Mouse (Mus musculus) midbrain, embryonic 10.5 days (tissue): Measurements from ENCODE around the gene Kcnip4. TPM values are rescaled to one million over a fixed set of nuclear protein-coding genes. Genes with fewer than 3 reads are reported as not detected.

Experiments
- DNase-seq: peaks from one replicate; pipeline ENCODE4 v3.0.0-alpha.2; 2017; ENCODE audit warnings: low spot score
- H3K27ac ChIP-seq: fragments of 300-500 bp; sonication (generic); replicated peaks from 2 replicates; pipeline ENCODE4 v1.5.1; 2016; ENCODE audit warnings: mild to moderate bottlenecking
- H3K27me3 ChIP-seq: fragments of 300-500 bp; sonication (generic); 2 replicates; pipeline ENCODE4 v1.6.1; 2016; ENCODE audit warnings: low read depth, mild to moderate bottlenecking; ENCODE audit not compliant: poor library complexity, severe bottlenecking
- H3K36me3 ChIP-seq: fragments of 300-500 bp; sonication (generic); 2 replicates; pipeline ENCODE4 v1.6.1; 2016; ENCODE audit warnings: mild to moderate bottlenecking, moderate library complexity
- H3K4me1 ChIP-seq: fragments of 300-500 bp; sonication (generic); 2 replicates; pipeline ENCODE4 v1.6.1; 2016
- H3K4me3 ChIP-seq: fragments of 300-500 bp; sonication (generic); 2 replicates; pipeline ENCODE4 v1.5.1; 2016; ENCODE audit warnings: mild to moderate bottlenecking, moderate library complexity
- H3K9me3 ChIP-seq: fragments of 300-500 bp; sonication (generic); replicated peaks from 2 replicates; pipeline ENCODE4 v1.6.1; 2016; ENCODE audit warnings: mild to moderate bottlenecking
- WGBS: fragments of 180-500 bp; shearing (Covaris S2); methylation state at CpG from one replicate; pipeline ENCODE4 v1.1.7; 2016; 5-methylcytosine and 5-hydroxymethylcytosine counted together
- polyA plus RNA-seq: library from polyadenylated mRNA; unstranded; fragments of >200 nt; fragmentation: Nextera tagmentation; extraction: Ambion mirVana; gene quantifications from 2 replicates; pipeline ENCODE4 v1.2.1, GENCODE M21; 2016

Gene Kcnip4
- polyA plus RNA-seq, 1 experiment from 2014 or later, result 1.2 TPM

- Histone ChIP-seq H3K36me3 (no peaks in the 10 kb centered on the region), H3K9me3 (no peaks in the 10 kb centered on the region), H3K4me3 (no peak overlapping the region), H3K4me1 (peaks cover 4% of the 10 kb centered on the region), H3K27ac (no peak overlapping the region), H3K27me3 (no peaks in the 10 kb centered on the region)
- 84% methylated on average over 5 of the region's 5 CpGs for WGBS
- no peak for DNase-seq
These were observed 176.2 kb downstream of the Kcnip4 start for GRCm38 (mm10) chr5:49348511-49348910.

GRCm38 (mm10) chr5:49344606-49345005 is 180.1 kb downstream of the Kcnip4 start:
- Histone ChIP-seq H3K4me1 (no peaks in the 10 kb centered on the region), H3K9me3 (no peaks in the 10 kb centered on the region), H3K27me3 (no peaks in the 10 kb centered on the region), H3K4me3 (no peak overlapping the region), H3K36me3 (no peaks in the 10 kb centered on the region), H3K27ac (no peak overlapping the region)
- 80% methylated on average over 1 of the region's 1 CpGs for WGBS
- DNase-seq, result no peak

GRCm38 (mm10) chr5:49337164-49337563 is 187.5 kb downstream of the Kcnip4 start:
- Histone ChIP-seq H3K4me1 (peaks cover 9% of the 10 kb centered on the region), H3K27ac (no peak overlapping the region), H3K4me3 (no peak overlapping the region), H3K27me3 (no peaks in the 10 kb centered on the region), H3K9me3 (no peaks in the 10 kb centered on the region), H3K36me3 (no peaks in the 10 kb centered on the region)
- WGBS, result 76% methylated on average over 2 of the region's 2 CpGs
- DNase-seq, result no peak

GRCm38 (mm10) chr5:49333063-49333462 is 191.6 kb downstream of the Kcnip4 start:
- Histone ChIP-seq H3K36me3 (no peaks in the 10 kb centered on the region), H3K9me3 (no peaks in the 10 kb centered on the region), H3K4me3 (no peak overlapping the region), H3K27me3 (no peaks in the 10 kb centered on the region), H3K4me1 (peaks cover 15% of the 10 kb centered on the region), H3K27ac (no peak overlapping the region)
- WGBS, result 89% methylated on average over 2 of the region's 2 CpGs
- no peak for DNase-seq

GRCm38 (mm10) chr5:49329023-49329422 is 195.7 kb downstream of the Kcnip4 start:
- no peak overlapping the region for H3K27ac ChIP-seq
- WGBS, result 84% methylated on average over 1 of the region's 1 CpGs
- DNase-seq, result no peak

GRCm38 (mm10) chr5:49318661-49319060 is 206.0 kb downstream of the Kcnip4 start:
- Histone ChIP-seq H3K4me3 (no peak overlapping the region), H3K4me1 (peaks cover 4% of the 10 kb centered on the region; the same call in 1 of the 2 replicates), H3K27me3 (no peaks in the 10 kb centered on the region), H3K27ac (no peak overlapping the region), H3K36me3 (no peaks in the 10 kb centered on the region), H3K9me3 (no peaks in the 10 kb centered on the region)
- no peak for DNase-seq

More at GRCm38 (mm10) chr5:49329023-49329422, 195.7 kb downstream of the Kcnip4 start:
- Histone ChIP-seq H3K36me3 (no peaks in the 10 kb centered on the region), H3K27me3 (no peaks in the 10 kb centered on the region), H3K9me3 (no peaks in the 10 kb centered on the region), H3K4me3 (no peak overlapping the region), H3K4me1 (0 out of 2 replicates have a peak, but pooled peaks cover 7% of the 10 kb centered on the region)

GRCm38 (mm10) chr5:49317869-49318268 is 206.8 kb downstream of the Kcnip4 start:
- Histone ChIP-seq H3K36me3 (no peaks in the 10 kb centered on the region), H3K9me3 (no peaks in the 10 kb centered on the region), H3K27me3 (no peaks in the 10 kb centered on the region), H3K27ac (no peak overlapping the region), H3K4me3 (no peak overlapping the region), H3K4me1 (peaks cover 4% of the 10 kb centered on the region; the same call in 1 of the 2 replicates)
- 90% methylated on average over 2 of the region's 2 CpGs for WGBS
- DNase-seq, result no peak

GRCm38 (mm10) chr5:49306796-49307195 is 217.9 kb downstream of the Kcnip4 start:
- DNase-seq, result no peak
- Histone ChIP-seq H3K36me3 (no peaks in the 10 kb centered on the region), H3K9me3 (no peaks in the 10 kb centered on the region), H3K27ac (no peak overlapping the region), H3K4me3 (no peak overlapping the region), H3K4me1 (no peaks in the 10 kb centered on the region), H3K27me3 (no peaks in the 10 kb centered on the region)
- 82% methylated on average over 1 of the region's 1 CpGs for WGBS

GRCm38 (mm10) chr5:49305321-49305720 is 219.4 kb downstream of the Kcnip4 start:
- no peaks in the 10 kb centered on the region for H3K27me3 ChIP-seq
- no peak overlapping the region for H3K27ac ChIP-seq
- no peak overlapping the region for H3K4me3 ChIP-seq
- DNase-seq, result no peak
- H3K36me3 ChIP-seq, result no peaks in the 10 kb centered on the region
- H3K4me1 ChIP-seq, result no peaks in the 10 kb centered on the region
- no peaks in the 10 kb centered on the region for H3K9me3 ChIP-seq
- WGBS, result 74% methylated on average over 2 of the region's 2 CpGs

DNA sequence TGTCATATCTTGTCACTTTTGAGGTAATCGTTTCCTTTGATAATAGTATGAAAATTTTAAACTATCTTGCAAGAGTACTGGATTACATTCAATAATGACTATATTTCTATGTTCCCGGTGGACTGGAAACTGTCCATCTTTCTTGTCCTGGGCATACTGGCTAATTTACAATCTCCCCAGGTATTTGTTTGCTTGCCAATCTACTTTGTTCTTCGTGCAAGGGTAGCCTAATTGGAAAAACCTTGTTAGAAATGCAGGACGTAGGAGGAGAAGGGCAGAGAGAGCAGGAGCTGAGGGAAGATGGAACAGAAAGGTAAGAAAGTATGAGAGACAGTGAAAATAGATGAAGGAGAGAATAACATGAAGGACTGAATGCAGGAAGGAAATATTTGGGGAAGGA is 226.1 kb downstream of the Kcnip4 start:
- WGBS, result 82% methylated on average over 4 of the region's 4 CpGs
- Histone ChIP-seq H3K36me3 (no peaks in the 10 kb centered on the region), H3K9me3 (no peaks in the 10 kb centered on the region), H3K4me3 (no peak overlapping the region), H3K4me1 (no peaks in the 10 kb centered on the region), H3K27me3 (no peaks in the 10 kb centered on the region), H3K27ac (no peak overlapping the region)
- DNase-seq, result no peak

DNA sequence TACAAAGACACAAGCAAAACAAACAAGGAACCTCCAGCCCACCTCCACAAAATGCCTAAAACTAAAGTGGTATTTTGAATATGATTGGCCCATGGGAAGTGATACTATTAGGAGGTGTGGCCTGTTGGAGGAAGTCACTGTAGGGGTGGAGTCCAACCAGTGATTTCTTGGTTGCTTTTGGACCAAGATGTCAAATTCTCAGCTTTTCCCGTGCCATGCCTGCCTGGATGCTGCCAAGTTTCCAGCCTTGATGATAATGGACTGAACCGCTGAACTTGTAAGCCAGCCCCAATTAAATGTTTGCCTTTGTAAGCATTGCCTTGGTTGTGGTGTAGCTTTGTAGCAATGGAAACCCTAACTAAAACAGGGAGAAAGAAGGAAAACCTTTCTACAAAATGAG is 232.3 kb downstream of the Kcnip4 start:
- WGBS, result 85% methylated on average over 2 of the region's 2 CpGs
- H3K27ac ChIP-seq, result no peak overlapping the region

DNA sequence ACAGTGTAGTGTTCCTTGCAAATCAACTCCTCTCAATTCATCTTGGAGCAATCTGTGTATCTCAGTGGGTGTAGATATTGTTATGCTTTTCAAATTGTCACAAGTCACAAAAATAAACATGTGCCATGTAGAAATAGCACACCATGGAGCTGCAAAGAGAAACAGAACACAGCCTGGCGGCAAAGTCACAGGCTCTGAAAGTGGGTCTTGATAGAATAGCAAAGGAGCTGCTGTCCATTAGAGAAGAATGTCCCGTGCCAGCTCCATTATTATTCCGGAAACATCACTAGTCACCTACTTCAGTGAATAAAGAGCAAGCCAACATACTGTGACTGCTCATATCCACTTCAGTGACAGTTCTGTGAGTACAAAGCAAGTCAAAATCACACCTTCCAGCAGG is 232.9 kb downstream of the Kcnip4 start:
- no peaks in the 10 kb centered on the region for H3K36me3 ChIP-seq
- H3K27me3 ChIP-seq, result no peaks in the 10 kb centered on the region
- no peak overlapping the region for H3K27ac ChIP-seq
- no peak for DNase-seq
- whole genome bisulfite sequencing, result 81% methylated on average over 3 of the region's 3 CpGs
- no peaks in the 10 kb centered on the region for H3K4me1 ChIP-seq
- no peaks in the 10 kb centered on the region for H3K9me3 ChIP-seq
- H3K4me3 ChIP-seq, result no peak overlapping the region

More for the DNA sequence above, 232.3 kb downstream of the Kcnip4 start:
- Histone ChIP-seq H3K36me3 (no peaks in the 10 kb centered on the region), H3K4me3 (no peak overlapping the region), H3K27me3 (no peaks in the 10 kb centered on the region), H3K4me1 (no peaks in the 10 kb centered on the region), H3K9me3 (no peaks in the 10 kb centered on the region)
- no peak for DNase-seq

DNA sequence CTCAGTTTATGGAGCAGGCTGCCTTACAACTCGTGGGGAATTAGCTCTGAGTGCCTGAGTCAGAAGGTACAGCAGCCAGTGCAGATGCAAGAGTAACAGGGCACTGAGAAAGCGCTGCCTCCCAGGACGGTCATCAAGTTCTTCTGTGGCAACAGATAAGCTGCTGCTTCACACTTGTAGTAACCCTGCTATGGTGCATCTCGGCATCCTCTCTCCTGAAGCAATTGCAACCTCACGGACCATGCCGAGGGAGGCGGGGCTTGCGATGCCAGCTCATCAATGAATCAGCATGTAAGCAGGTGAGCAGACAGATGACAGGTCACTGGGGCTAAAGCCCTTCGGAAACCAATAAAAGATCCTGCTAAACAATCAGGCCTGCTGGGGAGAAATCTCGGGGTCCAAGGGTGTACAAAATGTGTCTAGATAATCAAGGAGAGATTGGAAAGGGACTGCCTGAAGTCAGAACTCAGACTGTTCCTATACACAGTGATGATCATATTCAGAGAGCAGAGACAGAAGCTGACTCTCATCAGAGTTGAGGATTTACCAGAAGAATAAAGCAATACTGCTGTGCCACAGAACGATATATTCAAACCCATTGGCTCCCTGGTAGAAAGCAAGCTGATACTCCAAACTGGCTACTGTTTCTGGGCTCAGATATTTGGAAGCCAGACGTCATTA is 239.1 kb downstream of the Kcnip4 start:
- 21% methylated on average over 12 of the region's 12 CpGs for WGBS
- Histone ChIP-seq H3K4me1 (peaks cover 32% of the 10 kb centered on the region), H3K4me3 (peak overlapping the region; percentile 46), H3K36me3 (no peaks in the 10 kb centered on the region), H3K27me3 (no peaks in the 10 kb centered on the region), H3K27ac (peak overlapping the region; percentile 71), H3K9me3 (no peaks in the 10 kb centered on the region)
- peak; percentile 32 for DNase-seq
